In genomic region chr8:120743149-120743897, GRCm38 (mm10) we compare ENCODE assay signal across 10 mouse cellular contexts. TPM values are rescaled to one million over a fixed set of nuclear protein-coding genes. Genes with fewer than 3 reads are reported as not detected.
DNase-seq lines count a peak whose midpoint lies in the region; ATAC-seq lines count a peak whose summit lies in the region.
"Had no signal": no experiment of that assay in that cellular context is flagged by ENCODE, and none has a peak within 500 bp of the region (broad histone marks: within the 10 kb centered on the region; RNA-seq: fewer than 3 reads in every experiment).

No protein-coding gene starts in this region.

- H3K27me3 ChIP-seq in kidney, embryonic 16.5 days (ENCODE audit: insufficient read depth, low read length): peaks cover 9% of the 10 kb centered on the region; the same call in 1 of the 2 replicates

- H3K9me3 ChIP-seq in kidney, embryonic 16.5 days (ENCODE audit: low read length): no peaks in the 10 kb centered on the region

- DNase-seq in kidney, adult 11 months: peak; percentile 47
- DNase-seq in kidney, adult 18-20 months: no peak
- DNase-seq in brain, adult 2 months (ENCODE audit: low read depth, low spot score): peak; percentile 36
- DNase-seq in lung, postnatal 4 days: peak; percentile 58 to 69
- no peak for DNase-seq in adrenal gland, postnatal 4 days (ENCODE audit: low spot score in 2 of 2)
- DNase-seq in frontal cortex, postnatal 25 days (ENCODE audit: low spot score in 2 of 2): no peak
- DNase-seq in T-cell, adult 2 months (ENCODE audit: low spot score): no peak
- DNase-seq: adrenal gland, adult 2 months had no signal

- no peak overlapping the region for H3K4me3 ChIP-seq in kidney, embryonic 16.5 days (ENCODE audit: low read length)
- H3K4me3 ChIP-seq: left cerebral cortex, adult 2 months had no signal

- H3K4me2 ChIP-seq in kidney, embryonic 16.5 days (replicated peaks; ENCODE audit: low read depth, low read length): no peak overlapping the region

- H3K9ac ChIP-seq in kidney, embryonic 16.5 days (replicated peaks; ENCODE audit: low read length): 0 out of 2 replicates have a peak overlapping the region, but pooled peaks have one; percentile 5

- WGBS in kidney, embryonic 16.5 days: 43% methylated on average over 12 of the region's 12 CpGs

- H3K27ac ChIP-seq in kidney, embryonic 16.5 days (ENCODE audit: low read length): peak overlapping the region; percentile 81
- H3K27ac ChIP-seq: left cerebral cortex, adult 2 months had no signal

- peaks cover 32% of the 10 kb centered on the region for H3K4me1 ChIP-seq in kidney, embryonic 16.5 days (ENCODE audit: insufficient read depth, low read length)

- peak; percentile 16; the same call in 1 of the 2 replicates for ATAC-seq in kidney, embryonic 16.5 days (ENCODE audit: low FRiP score, low TSS enrichment)

- no peaks in the 10 kb centered on the region; the same call in 1 of the 2 replicates for H3K36me3 ChIP-seq in kidney, embryonic 16.5 days (ENCODE audit: insufficient read depth, low read length)

RNA-seq across cellular contexts. Expression of gene Irf8, which starts 7.2 kb away (rescaled TPM):
- 10.0 and 10.9 TPM in 2 replicates for polyA plus RNA-seq in kidney, embryonic 16.5 days (2015; fragmentation: Nextera tagmentation; extraction: Ambion mirVana)
- 10 to 100 TPM; 29.8 to 40.5 TPM for total RNA-seq in adrenal gland, postnatal 4 days (2021)

Comparison
In these comparisons a context has a peak if more than half of its experiments do, and no peak if none do; other contexts are left out.
1. DNase-seq: peak in kidney, adult 11 months (single experiment), brain, adult 2 months (single experiment) and lung, postnatal 4 days (2 of 2); none in kidney, adult 18-20 months (single experiment), adrenal gland, postnatal 4 days (0 of 2), frontal cortex, postnatal 25 days (0 of 2) and T-cell, adult 2 months (single experiment).